Mouse (Mus musculus): ENCODE data around the gene Acox2.

Acox2 gene

GRCm38 (mm10) chr14:8249206-8249605 is 9.9 kb downstream of the Acox2 start:
- no peak for DNase-seq (ENCODE audit: low spot score)

DNA sequence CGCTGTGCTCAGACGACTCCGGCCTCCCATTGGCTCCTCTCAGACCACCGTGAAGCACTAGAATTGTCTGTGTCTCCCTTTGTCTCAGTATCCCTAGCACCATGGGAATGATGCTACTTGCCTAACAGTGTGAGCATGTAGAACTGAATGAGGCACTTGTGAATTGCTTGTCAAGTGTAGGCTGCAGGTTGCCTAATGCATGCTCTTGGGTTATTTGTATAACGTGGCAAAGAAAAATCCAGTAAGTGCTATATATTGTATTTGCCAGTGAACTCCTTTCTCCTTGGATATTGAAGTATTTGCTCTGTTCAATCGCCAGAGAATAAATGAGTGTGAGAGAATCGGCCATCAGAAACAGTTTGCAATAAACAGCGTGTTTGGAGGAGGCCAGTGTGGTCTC is 12.3 kb downstream of the Acox2 start:
- DNase-seq (ENCODE audit: low spot score) = no peak

- no peak for DNase-seq (ENCODE audit: low spot score)
These were observed 14.9 kb downstream of the Acox2 start for GRCm38 (mm10) chr14:8244211-8244611.

DNA sequence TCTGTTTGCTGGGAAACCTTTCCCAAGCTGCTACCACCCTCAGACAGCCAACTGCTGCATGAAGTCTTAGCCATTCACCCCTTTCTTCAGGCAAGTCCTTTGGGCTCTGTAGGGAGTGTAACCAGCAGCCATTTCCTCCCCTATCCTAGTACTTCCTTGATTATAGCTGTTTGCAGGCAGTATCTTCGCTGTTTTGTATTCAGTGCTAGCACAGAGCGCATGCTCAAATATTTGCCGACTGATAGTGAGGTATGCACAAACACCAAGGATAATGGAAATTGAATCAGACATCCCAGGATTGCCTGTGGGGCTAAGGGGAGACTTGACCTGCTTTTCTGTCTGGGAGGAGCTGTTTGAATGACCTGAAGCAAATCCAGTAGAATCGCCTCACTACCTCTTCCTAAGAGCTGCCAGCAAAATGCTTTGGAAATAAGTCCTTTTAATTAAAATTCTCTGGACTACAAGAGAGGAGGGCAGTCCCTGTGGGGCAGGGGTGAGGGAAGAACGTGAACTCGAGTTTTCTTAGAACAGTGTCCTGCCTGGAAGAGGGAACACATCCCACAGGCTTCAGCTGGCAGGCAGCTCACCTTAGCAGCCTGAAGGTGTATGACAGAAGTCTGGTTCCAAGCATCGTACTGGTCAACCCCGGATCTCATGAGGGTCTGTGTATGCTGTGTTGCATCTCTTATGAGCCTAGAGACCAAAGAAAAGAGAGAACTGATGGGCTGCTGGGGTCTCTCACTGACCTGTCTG is 15.8 kb downstream of the Acox2 start:
- DNase-seq (ENCODE audit: low spot score) = no peak

- DNase-seq (ENCODE audit: low spot score) = no peak
These were observed 16.7 kb downstream of the Acox2 start for GRCm38 (mm10) chr14:8242388-8242920.

DNA sequence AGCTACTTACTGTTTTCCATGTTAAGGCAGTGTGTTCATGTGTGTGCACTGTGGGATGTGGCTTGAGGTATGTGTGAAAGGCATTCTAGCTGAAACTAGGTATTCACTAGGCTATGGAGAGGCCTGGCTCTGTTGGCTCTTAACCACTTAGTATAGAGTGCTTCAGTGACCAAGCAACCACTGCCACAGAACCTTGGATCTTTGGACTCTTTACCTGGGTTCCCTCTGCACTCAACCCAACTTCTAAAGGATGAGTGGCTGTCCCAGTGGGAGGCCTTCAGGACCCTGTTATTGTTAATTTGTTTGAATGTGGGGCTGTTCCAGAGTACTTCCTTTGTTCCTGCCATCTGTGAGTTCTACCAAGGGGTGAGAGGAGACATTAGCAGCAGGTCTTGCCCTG is 17.3 kb downstream of the Acox2 start:
- DNase-seq (ENCODE audit: low spot score) = no peak

DNA sequence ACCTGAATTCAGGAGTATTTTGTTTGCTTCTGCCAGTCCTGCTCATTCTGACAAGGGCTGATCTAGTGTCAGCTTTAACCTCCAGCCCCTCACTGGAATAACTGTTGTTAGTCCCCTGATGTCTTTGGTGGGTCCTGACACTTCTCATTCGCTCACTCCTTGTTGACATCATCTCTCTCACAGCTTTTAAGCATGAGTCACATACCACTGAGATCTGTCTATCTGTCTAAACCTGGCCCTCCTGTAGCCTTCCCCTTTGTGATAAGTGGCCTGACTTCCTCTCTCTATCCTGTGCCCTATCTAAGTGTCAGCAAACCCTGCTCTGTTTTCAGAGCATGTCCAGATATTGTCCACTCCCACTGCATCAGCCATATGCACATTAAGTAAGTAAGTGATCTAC is 25.9 kb downstream of the Acox2 start:
- DNase-seq (ENCODE audit: low spot score) = no peak

GRCm38 (mm10) chr14:8232155-8232910 is 26.8 kb downstream of the Acox2 start:
- no peak for DNase-seq (ENCODE audit: low spot score)

GRCm38 (mm10) chr14:8229367-8230019 is 29.7 kb downstream of the Acox2 start:
- no peak for DNase-seq (ENCODE audit: low spot score)

- no peak for DNase-seq (ENCODE audit: low spot score)
These were observed 34.3 kb downstream of the Acox2 start for GRCm38 (mm10) chr14:8224805-8225204.

DNA sequence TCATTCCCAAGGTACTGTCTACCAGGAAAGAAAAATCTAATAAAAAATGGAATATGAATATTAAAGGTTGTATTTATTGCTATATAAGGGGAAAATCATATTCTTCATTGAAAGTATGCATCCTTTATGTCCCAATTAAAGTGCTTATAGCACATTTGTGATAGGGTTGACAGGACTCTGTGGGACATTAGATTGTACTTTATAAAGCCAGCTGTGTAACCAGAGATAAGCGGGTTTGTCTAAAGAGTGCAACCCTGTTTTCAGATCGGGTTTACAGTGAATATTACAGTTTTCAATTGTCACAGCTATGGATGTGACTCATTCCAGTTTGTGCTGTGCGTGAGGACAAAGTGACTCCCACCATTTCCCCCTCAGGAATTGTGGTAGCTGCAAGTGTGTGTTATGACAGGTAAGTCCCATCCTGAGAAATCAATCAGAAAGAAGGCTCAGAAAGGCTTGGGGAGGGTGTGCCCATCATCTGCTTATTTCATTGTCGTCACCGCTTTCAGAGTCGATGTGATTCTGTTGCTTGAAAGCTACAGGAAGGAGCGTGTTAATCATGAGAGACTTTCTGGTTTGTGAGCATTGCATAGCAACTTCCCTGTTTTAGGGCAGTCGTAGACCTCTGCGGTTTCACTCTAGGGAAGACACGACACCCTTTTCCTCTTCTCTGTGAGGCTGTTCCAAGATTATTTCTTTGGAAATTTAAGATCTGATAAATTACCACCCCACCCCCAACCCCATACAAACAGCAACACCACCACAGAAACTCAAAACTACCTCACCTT is 35.5 kb downstream of the Acox2 start:
- no peak for DNase-seq (ENCODE audit: low spot score)

DNA sequence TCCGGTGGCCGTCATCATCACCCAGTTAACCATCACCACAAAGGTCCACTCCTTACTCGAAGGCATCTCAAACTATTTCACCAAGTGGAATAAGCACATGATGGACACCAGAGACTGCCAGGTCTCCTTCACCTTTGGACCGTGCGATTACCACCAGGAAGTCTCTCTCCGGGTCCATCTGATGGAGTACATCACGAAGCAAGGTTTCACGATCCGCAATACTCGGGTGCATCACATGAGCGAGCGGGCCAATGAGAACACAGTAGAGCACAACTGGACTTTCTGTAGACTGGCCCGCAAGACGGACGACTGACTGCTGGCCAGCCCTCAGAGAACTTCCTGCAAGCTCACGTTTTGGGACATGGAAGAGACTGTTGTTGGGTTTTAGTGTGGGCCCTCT is 36.6 kb downstream of the Acox2 start:
- no peak for DNase-seq (ENCODE audit: low spot score)

DNA sequence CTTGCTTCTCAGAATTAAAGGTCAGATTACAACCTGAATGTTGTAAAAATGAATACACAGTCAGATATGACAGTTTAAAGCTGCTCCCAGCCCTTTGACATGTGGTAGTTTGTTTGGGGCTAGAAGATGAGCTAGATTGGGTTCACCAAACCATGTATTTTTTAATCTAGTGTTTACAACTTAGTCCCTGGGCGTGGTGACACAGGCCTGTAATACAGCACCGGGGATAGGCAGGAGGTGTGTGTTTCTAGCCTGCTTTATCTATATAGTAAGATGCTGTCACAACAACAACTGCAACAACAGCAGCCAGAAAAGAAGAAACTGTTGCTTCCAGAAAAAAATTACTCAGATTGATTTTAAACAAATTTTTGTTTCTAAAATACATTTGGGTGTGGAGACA is 38.2 kb downstream of the Acox2 start:
- no peak for DNase-seq (ENCODE audit: low spot score)

GRCm38 (mm10) chr14:8220306-8220705 is 38.8 kb downstream of the Acox2 start:
- no peak for DNase-seq (ENCODE audit: low spot score)

- no peak for DNase-seq (ENCODE audit: low spot score)
These were observed 39.3 kb downstream of the Acox2 start for GRCm38 (mm10) chr14:8219876-8220275.

GRCm38 (mm10) chr14:8218730-8219380 is 40.3 kb downstream of the Acox2 start:
- no peak for DNase-seq (ENCODE audit: low spot score)

DNA sequence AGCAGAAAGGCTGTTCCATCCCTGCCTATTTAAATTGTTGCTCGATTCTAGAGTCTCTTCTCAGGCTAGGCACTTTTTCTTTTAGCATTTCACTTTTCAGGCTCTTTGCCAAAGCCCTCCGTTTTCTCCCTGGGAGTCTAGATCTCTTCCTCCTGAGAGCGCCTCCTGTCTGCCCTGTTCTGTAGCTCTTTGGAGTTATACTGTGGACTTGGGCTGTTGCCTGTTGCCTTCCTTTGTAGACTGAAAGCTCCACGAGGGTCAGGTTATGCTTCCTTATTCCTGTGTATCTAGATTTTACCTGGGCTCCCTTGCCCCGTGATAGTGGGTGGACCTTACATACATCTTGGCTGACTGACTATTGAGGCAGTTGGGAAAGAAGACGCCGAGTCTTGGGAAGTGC is 40.9 kb downstream of the Acox2 start:
- no peak for DNase-seq (ENCODE audit: low spot score)

DNA sequence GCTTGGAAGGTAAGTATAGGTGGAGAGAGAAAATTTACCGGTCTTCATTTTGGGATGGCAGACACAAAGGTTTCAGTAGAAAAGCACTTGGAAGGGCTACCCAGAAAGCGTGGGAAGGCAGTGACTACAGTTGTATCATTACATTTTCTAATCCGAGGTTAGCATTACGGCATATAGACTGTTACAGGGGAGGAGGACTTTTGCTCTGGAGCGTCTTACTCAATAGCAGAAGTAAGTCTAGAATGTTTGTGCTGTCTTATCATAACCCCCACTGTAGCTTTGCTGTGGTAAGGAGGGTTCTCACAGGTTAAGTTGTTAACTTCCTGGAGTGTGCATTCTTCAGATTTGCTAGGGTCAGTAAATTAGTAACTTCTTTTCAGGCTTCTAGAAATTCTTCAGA is 43.1 kb downstream of the Acox2 start:
- DNase-seq (ENCODE audit: low spot score) = no peak

GRCm38 (mm10) chr14:8215208-8215778 is 43.9 kb downstream of the Acox2 start:
- no peak for DNase-seq (ENCODE audit: low spot score)

DNA sequence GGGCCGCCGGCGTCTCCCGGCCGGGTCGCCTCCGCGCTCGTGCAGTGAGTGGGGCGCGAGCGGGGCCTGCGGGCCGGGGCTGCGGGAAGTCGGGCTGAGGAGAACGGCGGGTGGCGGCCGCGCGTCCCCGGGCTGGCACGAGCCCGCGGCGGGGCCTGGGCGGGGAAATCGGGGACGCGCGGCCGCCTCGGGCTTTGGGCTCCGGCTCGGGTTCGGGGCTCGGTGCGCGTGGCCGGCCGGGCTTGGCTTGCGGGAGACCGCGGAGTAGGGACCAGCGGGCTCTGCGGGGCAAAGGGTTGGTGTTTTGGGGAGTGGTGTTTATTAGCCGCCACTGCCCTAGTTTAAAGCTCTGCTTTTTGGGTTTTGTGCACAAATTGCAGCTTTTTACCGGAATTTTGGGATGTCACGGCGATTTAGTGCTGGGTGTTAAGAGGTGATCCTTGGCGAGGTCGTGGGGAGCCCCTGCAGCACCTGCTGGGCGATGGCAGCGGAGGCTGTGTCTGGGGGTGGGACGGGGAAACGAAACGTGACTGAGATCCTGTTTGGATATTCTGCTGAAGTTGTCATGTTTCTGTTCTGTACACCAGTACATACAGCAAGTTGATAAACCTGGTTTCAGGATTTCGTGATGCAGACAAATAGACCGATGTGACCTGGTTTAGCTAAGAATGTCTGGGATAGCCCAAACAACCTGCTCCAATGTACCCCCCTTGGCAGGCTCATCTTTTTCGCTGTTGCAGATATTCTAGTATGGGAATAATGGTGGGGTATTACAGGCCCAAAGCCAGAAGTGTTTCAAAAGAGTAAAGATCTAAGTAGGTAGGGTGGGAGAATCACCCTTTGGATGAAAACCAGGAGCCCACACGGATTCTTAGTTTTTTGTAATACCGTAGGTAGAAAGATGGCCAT is 44.6 kb downstream of the Acox2 start:
- DNase-seq (ENCODE audit: low spot score) = peak; percentile 67
